Mouse (Mus musculus) liver, embryonic 14.5 days (tissue): ENCODE data around the gene Gfral.

ENCODE experiments used
- CTCF ChIP-seq: IDR thresholded peaks from 2 replicates; pipeline ENCODE4 v1.5.1; 2016; ENCODE audit warnings: antibody characterized with exemption, low read depth, control low read depth
- EP300 ChIP-seq: IDR thresholded peaks from 2 replicates; pipeline ENCODE4 v1.6.1; 2016; ENCODE audit warnings: antibody characterized with exemption, low read depth

GRCm38 (mm10) chr9:76230400-76230799, 16.9 kb upstream of the Gfral start:
- TF ChIP-seq EP300 (no peak), CTCF (no peak)
